Comparison of ENCODE assay signal across 10 mouse cellular contexts in genomic region chr19:57211444-57212111, GRCm38 (mm10).
DNase-seq lines count a peak whose midpoint lies in the region; ATAC-seq and TF ChIP-seq lines count a peak whose summit lies in the region.
"Had no signal": no experiment of that assay in that cellular context is flagged by ENCODE, and none has a peak within 500 bp of the region (broad histone marks: within the 10 kb centered on the region; RNA-seq: fewer than 3 reads in every experiment).

No protein-coding gene starts in this region.

- H3K4me2 ChIP-seq in forebrain, postnatal 0 days (ENCODE audit: low read depth), result no peak overlapping the region
- no peak overlapping the region for H3K4me2 ChIP-seq in lung, embryonic 16.5 days (ENCODE audit: low read depth, low read length)
- H3K4me2 ChIP-seq: embryonic facial prominence, embryonic 12.5 days; limb, embryonic 13.5 days had no signal

- no peaks in the 10 kb centered on the region for H3K36me3 ChIP-seq in forebrain, postnatal 0 days (ENCODE audit: insufficient read depth)
- H3K36me3 ChIP-seq in lung, embryonic 16.5 days (ENCODE audit: control insufficient read depth, insufficient read depth, low read length), result no peaks in the 10 kb centered on the region
- H3K36me3 ChIP-seq: embryonic facial prominence, embryonic 12.5 days; limb, embryonic 13.5 days had no signal

- no peaks in the 10 kb centered on the region for H3K4me1 ChIP-seq in forebrain, postnatal 0 days (ENCODE audit: insufficient read depth)
- peaks cover 10% of the 10 kb centered on the region for H3K4me1 ChIP-seq in lung, embryonic 16.5 days (replicated peaks; ENCODE audit: control insufficient read depth, insufficient read depth, low read length)
- H3K4me1 ChIP-seq: embryonic facial prominence, embryonic 12.5 days had no signal

- ATAC-seq in forebrain, postnatal 0 days, result peak; percentile 93
- ATAC-seq in lung, embryonic 16.5 days (ENCODE audit: low read depth), result peak; percentile 79

- no peak overlapping the region for H3K9ac ChIP-seq in forebrain, postnatal 0 days
- no peak overlapping the region for H3K9ac ChIP-seq in lung, embryonic 16.5 days (ENCODE audit: low read length)
- H3K9ac ChIP-seq: embryonic facial prominence, embryonic 12.5 days; limb, embryonic 13.5 days had no signal

- no peaks in the 10 kb centered on the region for H3K27me3 ChIP-seq in forebrain, postnatal 0 days (ENCODE audit: insufficient read depth, low read length)
- H3K27me3 ChIP-seq in lung, embryonic 16.5 days (ENCODE audit: control insufficient read depth, insufficient read depth, low read depth, low read length), result no peaks in the 10 kb centered on the region
- H3K27me3 ChIP-seq: embryonic facial prominence, embryonic 12.5 days had no signal

- WGBS in forebrain, postnatal 0 days, result 58% methylated on average over 15 of the region's 15 CpGs
- 66% methylated on average over 15 of the region's 15 CpGs for WGBS in lung, embryonic 16.5 days

- H3K4me3 ChIP-seq in forebrain, postnatal 0 days (ENCODE audit: low read depth, low read length), result no peak overlapping the region
- H3K4me3 ChIP-seq in lung, embryonic 16.5 days (ENCODE audit: low read length), result no peak overlapping the region
- H3K4me3 ChIP-seq: embryonic facial prominence, embryonic 12.5 days; limb, embryonic 13.5 days had no signal

- no peaks in the 10 kb centered on the region for H3K9me3 ChIP-seq in forebrain, postnatal 0 days (ENCODE audit: low read length)
- no peaks in the 10 kb centered on the region for H3K9me3 ChIP-seq in lung, embryonic 16.5 days (ENCODE audit: control insufficient read depth, low read length)
- H3K9me3 ChIP-seq: embryonic facial prominence, embryonic 12.5 days; limb, embryonic 13.5 days had no signal

- peak overlapping the region; percentile 66 for H3K27ac ChIP-seq in forebrain, postnatal 0 days (ENCODE audit: low read depth, low read length)
- peak overlapping the region; percentile 38 for H3K27ac ChIP-seq in lung, embryonic 16.5 days (ENCODE audit: low read length)
- H3K27ac ChIP-seq: embryonic facial prominence, embryonic 12.5 days; limb, embryonic 13.5 days had no signal

- DNase-seq in adrenal gland, postnatal 10 days, result peak; percentile 31
- DNase-seq in adrenal gland, adult 2 months, result no peak
- peak; percentile 37 for DNase-seq in CD4-positive helper T cell, adult 2 months (ENCODE audit: low read depth, low spot score)
- DNase-seq in forebrain, postnatal 0 days, result peak; percentile 85
- peak; percentile 61 for DNase-seq in kidney, postnatal 14 days
- peak; percentile 65 for DNase-seq in thymus, postnatal 0 days (ENCODE audit: low spot score)
- DNase-seq in adrenal gland, postnatal 4 days (ENCODE audit: low spot score in 2 of 2), result no peak

- peak; percentile 52 for TF ChIP-seq CTCF in forebrain, postnatal 0 days (IDR thresholded peaks at IDR 0.05; ENCODE audit: low read depth)

Comparison
In these comparisons a context has a peak if more than half of its experiments do, and no peak if none do; other contexts are left out.
1. DNase-seq: peak in adrenal gland, postnatal 10 days (single experiment), CD4-positive helper T cell, adult 2 months (single experiment), forebrain, postnatal 0 days (single experiment), kidney, postnatal 14 days (single experiment) and thymus, postnatal 0 days (single experiment); none in adrenal gland, adult 2 months (single experiment) and adrenal gland, postnatal 4 days (0 of 2).